Mouse (Mus musculus): Measurements from ENCODE around the gene Gm15448.
"Not testable (repeated sequence)": the region's sequence is repeated elsewhere in the genome, so short reads cannot be mapped to it uniquely, and the experiment has no call there.

The Gm15448 gene

GRCm38 (mm10) chr7:3825599-3825998 lies at the start of gene Gm15448:
Gene Gm15448, minus strand, starts transcription at chr7:3825687.
- DNase-seq (ENCODE audit: low read depth, low spot score), result not testable (repeated sequence)

DNA sequence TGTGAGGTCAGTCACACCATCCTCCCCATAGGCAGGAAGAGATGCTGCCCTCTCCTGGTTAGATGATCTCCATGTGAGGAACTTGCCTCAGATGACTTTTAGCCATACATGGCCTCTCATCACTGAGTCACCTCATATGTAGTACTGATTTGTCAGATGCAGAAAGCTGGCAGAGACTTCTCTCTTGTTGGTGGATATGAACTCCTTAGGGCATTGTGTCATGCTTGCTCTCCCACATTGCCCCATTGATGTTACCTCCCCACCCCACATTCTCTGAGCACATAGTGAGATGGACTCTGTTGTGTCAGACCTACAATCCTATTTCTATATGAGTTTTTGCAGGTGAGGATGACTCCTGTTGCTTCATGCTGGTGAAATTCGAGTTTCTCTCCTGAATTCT lies 49.5 kb upstream of the Gm15448 start:
- DNase-seq (ENCODE audit: low read depth, low spot score), result not testable (repeated sequence)

DNA sequence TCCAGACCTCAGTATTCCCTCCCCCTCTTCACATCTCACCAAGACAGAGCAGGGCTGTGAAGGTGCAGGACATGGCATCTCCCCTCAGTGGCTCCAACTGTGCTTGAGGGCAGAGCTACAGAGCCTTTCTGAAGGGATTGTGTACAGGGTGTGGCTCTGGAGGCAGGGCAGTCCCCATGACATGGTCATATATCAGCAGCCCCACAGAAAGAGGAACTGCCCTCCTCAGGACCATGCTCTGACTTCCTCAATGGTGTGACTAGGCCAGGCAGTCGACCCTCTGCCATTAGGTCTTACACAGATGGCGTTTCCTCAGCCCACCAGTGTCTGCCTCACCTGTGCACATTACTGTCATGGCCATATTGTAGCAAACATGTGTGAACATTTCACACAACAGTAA lies 19.5 kb upstream of the Gm15448 start, which contains the start of gene Pira2:
TSS of gene Pira2 (minus strand) at position 101 of the 400 bp plus-strand sequence.
- DNase-seq (ENCODE audit: low read depth, low spot score), result not testable (repeated sequence)

DNA sequence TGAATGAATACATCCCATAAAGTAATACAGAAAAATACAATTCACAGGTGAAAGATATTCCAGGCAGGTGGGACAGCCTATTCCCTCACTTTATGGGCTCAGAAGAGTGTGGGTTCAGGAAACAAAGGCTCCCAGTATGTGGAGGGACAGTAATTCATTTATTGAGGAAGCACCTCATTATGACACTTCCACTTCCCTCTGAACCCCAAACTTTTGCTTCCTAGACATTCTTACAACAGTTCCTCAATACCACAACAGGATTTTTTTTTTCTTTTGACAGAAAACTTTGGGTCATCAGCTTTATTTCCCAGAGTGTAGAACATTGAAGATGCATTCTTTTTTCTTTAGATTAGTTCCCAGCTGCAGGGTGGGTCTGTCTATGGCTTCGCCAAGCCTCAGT lies 12.4 kb upstream of the Gm15448 start:
- not testable (repeated sequence) for DNase-seq (ENCODE audit: low read depth, low spot score)

DNA sequence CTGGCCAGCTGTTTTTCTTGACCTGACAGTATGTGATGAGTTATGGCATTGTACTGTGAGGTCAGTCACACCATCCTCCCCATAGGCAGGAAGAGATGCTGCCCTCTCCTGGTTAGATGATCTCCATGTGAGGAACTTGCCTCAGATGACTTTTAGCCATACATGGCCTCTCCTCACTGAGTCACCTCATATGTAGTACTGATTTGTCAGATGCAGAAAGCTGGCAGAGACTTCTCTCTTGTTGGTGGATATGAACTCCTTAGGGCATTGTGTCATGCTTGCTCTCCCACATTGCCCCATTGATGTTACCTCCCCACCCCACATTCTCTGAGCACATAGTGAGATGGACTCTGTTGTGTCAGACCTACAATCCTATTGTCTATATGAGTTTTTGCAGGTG lies 5.1 kb upstream of the Gm15448 start:
- not testable (repeated sequence) for DNase-seq (ENCODE audit: low read depth, low spot score)

DNA sequence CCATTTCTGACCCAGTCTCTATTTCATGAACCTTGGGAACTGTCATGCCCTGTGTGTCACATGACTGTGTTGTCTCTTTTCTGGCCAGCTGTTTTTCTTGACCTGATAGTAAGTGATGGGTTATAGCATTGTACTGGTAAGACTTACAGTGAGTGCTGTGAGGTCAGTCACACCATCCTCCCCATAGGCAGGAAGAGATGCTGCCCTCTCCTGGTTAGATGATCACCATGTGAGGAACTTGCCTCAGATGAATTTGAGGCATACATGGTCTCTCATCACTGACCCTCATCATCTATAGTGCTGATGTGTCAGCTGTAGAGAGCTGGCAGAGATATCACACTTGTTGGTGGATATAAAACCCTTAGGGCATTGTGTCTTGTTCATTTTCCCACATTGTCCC lies 13.6 kb downstream of the Gm15448 start:
- not testable (repeated sequence) for DNase-seq (ENCODE audit: low read depth, low spot score)

DNA sequence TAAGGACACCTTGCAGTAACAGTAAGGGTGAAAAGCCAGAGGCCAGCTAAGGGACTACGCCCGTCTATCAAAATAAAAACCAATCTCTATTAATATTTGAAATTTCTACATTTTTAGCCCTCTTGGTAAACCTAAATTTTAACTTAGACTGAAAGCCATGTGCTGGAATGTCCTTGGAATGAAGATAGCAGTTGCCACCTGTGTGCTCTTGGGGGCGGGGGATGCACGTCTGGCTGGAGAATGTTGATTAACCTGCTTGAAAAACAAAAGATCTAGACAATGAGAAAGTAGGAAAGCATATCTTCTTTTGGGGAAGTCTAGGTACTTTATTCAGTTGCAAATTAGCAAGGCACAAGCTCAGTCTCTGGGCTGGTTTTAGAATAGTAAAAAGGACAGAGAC lies 22.6 kb downstream of the Gm15448 start:
- not testable (repeated sequence) for DNase-seq (ENCODE audit: low read depth, low spot score)

DNA sequence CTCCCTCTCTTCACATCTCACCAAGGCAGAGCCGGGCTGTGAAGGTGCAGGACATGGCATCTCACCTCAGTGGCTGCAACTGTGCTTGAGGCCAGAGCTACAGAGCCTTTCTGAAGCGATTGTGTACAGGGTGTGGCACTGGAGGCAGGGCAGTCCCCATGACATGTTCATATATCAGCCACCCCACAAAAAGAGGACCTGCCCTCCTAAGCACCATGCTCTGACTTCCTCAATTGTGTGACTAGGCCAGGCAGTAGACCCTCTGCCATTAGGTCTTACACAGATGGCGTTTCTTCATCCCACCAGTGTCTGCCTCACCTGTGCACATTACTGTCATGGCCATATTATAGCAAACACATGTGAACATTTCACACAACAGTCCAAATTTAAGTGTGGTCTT lies 25.5 kb downstream of the Gm15448 start:
- DNase-seq (ENCODE audit: low read depth, low spot score), result not testable (repeated sequence)

- DNase-seq (ENCODE audit: low read depth, low spot score), result not testable (repeated sequence)
Observed at GRCm38 (mm10) chr7:3796286-3796685, 29.2 kb downstream of the Gm15448 start.
